In the genomic region with DNA sequence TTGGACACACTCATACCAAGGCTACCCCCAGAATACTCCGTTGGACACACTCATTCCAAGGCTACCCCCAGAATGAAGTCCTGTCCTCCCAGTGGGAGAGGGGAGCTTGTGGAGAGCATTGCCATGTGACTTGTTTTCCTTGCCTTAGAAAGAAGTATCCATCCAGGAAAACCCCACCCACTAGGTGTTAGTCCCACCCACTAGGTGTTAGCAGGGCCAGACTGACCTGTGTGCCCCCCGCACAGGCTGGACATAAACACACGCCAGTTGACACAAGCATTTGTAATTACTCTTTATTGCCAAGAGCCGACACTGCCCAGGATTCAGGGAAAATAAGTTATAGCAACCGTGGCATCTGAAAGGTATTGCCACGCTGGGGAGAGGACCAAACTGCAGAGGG, we compare ENCODE assay signal across 16 mouse cellular contexts. TPM values are rescaled to one million over a fixed set of nuclear protein-coding genes. Genes with fewer than 3 reads are reported as not detected.
DNase-seq lines count a peak whose midpoint lies in the region; ATAC-seq lines count a peak whose summit lies in the region.
"Had no signal": no experiment of that assay in that cellular context is flagged by ENCODE, and none has a peak within 500 bp of the region (broad histone marks: within the 10 kb centered on the region; RNA-seq: fewer than 3 reads in every experiment).

No protein-coding gene starts in this region.

- intact Hi-C loops in left cerebral cortex, postnatal 36 days (cut with DNase I) = loop anchor here (5.0 kb wide), 1 partner anchor 95 kb away; no protein-coding TSS in a partner anchor

- peaks cover 10% of the 10 kb centered on the region for H3K4me1 ChIP-seq in forebrain, embryonic 13.5 days
- no peaks in the 10 kb centered on the region for H3K4me1 ChIP-seq in forebrain, embryonic 11.5 days (replicated peaks; ENCODE audit: control insufficient read depth, insufficient read depth, low read length)
- peaks cover 9% of the 10 kb centered on the region for H3K4me1 ChIP-seq in liver, embryonic 12.5 days
- peaks cover 10% of the 10 kb centered on the region for H3K4me1 ChIP-seq in forebrain, embryonic 15.5 days
- peaks cover 9% of the 10 kb centered on the region for H3K4me1 ChIP-seq in midbrain, embryonic 13.5 days (replicated peaks)

- H3K4me3 ChIP-seq in forebrain, embryonic 13.5 days = no peak overlapping the region
- H3K4me3 ChIP-seq in forebrain, embryonic 11.5 days (ENCODE audit: low read depth, low read length) = no peak overlapping the region
- no peak overlapping the region for H3K4me3 ChIP-seq in liver, embryonic 12.5 days
- H3K4me3 ChIP-seq in forebrain, embryonic 15.5 days = peak overlapping the region; percentile 81; the same call in 1 of the 2 replicates
- no peak overlapping the region for H3K4me3 ChIP-seq in midbrain, embryonic 13.5 days (replicated peaks)

- H3K9ac ChIP-seq in forebrain, embryonic 13.5 days = no peak overlapping the region
- no peak overlapping the region for H3K9ac ChIP-seq in forebrain, embryonic 11.5 days (ENCODE audit: low read length)
- no peak overlapping the region for H3K9ac ChIP-seq in liver, embryonic 12.5 days
- H3K9ac ChIP-seq in forebrain, embryonic 15.5 days (replicated peaks) = no peak overlapping the region
- no peak overlapping the region for H3K9ac ChIP-seq in midbrain, embryonic 13.5 days (replicated peaks)
- H3K9ac ChIP-seq: embryonic facial prominence, embryonic 12.5 days had no signal

- no peaks in the 10 kb centered on the region for H3K9me3 ChIP-seq in forebrain, embryonic 13.5 days (replicated peaks)
- H3K9me3 ChIP-seq in forebrain, embryonic 11.5 days (ENCODE audit: control insufficient read depth, low read length) = no peaks in the 10 kb centered on the region
- H3K9me3 ChIP-seq in liver, embryonic 12.5 days (replicated peaks) = no peaks in the 10 kb centered on the region
- no peaks in the 10 kb centered on the region for H3K9me3 ChIP-seq in forebrain, embryonic 15.5 days
- H3K9me3 ChIP-seq in midbrain, embryonic 13.5 days = no peaks in the 10 kb centered on the region
- H3K9me3 ChIP-seq: embryonic facial prominence, embryonic 12.5 days had no signal

- ATAC-seq in forebrain, embryonic 13.5 days = no peak
- ATAC-seq in forebrain, embryonic 11.5 days (replicated peaks; ENCODE audit: low FRiP score) = no peak
- ATAC-seq in liver, embryonic 12.5 days = no peak
- no peak for ATAC-seq in forebrain, embryonic 15.5 days (replicated peaks)
- no peak for ATAC-seq in midbrain, embryonic 13.5 days
- no peak for ATAC-seq in monocyte, adult 5-6 weeks (replicated peaks; ENCODE audit: insufficient number of reproducible peaks, low FRiP score, low TSS enrichment, poor library complexity, severe bottlenecking)
- ATAC-seq: Patski had no signal

- H3K27me3 ChIP-seq in forebrain, embryonic 13.5 days = no peaks in the 10 kb centered on the region
- no peaks in the 10 kb centered on the region for H3K27me3 ChIP-seq in forebrain, embryonic 11.5 days (ENCODE audit: control insufficient read depth, insufficient read depth, low read length)
- no peaks in the 10 kb centered on the region for H3K27me3 ChIP-seq in liver, embryonic 12.5 days (replicated peaks)
- H3K27me3 ChIP-seq in forebrain, embryonic 15.5 days = no peaks in the 10 kb centered on the region
- H3K27me3 ChIP-seq in midbrain, embryonic 13.5 days = no peaks in the 10 kb centered on the region
- H3K27me3 ChIP-seq: embryonic facial prominence, embryonic 12.5 days; Patski had no signal

- no peak overlapping the region for H3K27ac ChIP-seq in forebrain, embryonic 13.5 days
- H3K27ac ChIP-seq in forebrain, embryonic 11.5 days (ENCODE audit: low read depth, low read length) = no peak overlapping the region
- no peak overlapping the region for H3K27ac ChIP-seq in liver, embryonic 12.5 days
- no peak overlapping the region for H3K27ac ChIP-seq in forebrain, embryonic 15.5 days (replicated peaks)
- no peak overlapping the region for H3K27ac ChIP-seq in midbrain, embryonic 13.5 days
- H3K27ac ChIP-seq: embryonic facial prominence, embryonic 12.5 days; layer of hippocampus, adult 2 months had no signal

- WGBS in forebrain, embryonic 13.5 days = 89% methylated on average over 6 of the region's 6 CpGs
- 85% methylated on average over 6 of the region's 6 CpGs for WGBS in forebrain, embryonic 11.5 days
- WGBS in liver, embryonic 12.5 days (ENCODE audit: insufficient replicate concordance) = 86% methylated on average over 6 of the region's 6 CpGs
- 91% methylated on average over 6 of the region's 6 CpGs for WGBS in forebrain, embryonic 15.5 days
- WGBS in midbrain, embryonic 13.5 days = 89% methylated on average over 6 of the region's 6 CpGs

- peaks cover 37% of the 10 kb centered on the region for H3K36me3 ChIP-seq in forebrain, embryonic 13.5 days (ENCODE audit: poor library complexity, severe bottlenecking)
- no peaks in the 10 kb centered on the region; the same call in 1 of the 2 replicates for H3K36me3 ChIP-seq in forebrain, embryonic 11.5 days (ENCODE audit: control insufficient read depth, insufficient read depth, low read length)
- H3K36me3 ChIP-seq in liver, embryonic 12.5 days = 0 out of 2 replicates have a peak, but pooled peaks cover 17% of the 10 kb centered on the region
- H3K36me3 ChIP-seq in forebrain, embryonic 15.5 days = peaks cover 6% of the 10 kb centered on the region; the same call in 1 of the 2 replicates
- H3K36me3 ChIP-seq in midbrain, embryonic 13.5 days = peaks cover 27% of the 10 kb centered on the region

- no peak for DNase-seq in forebrain, embryonic 11.5 days (ENCODE audit: low spot score)
- no peak for DNase-seq in liver
- no peak for DNase-seq in left cerebral cortex, postnatal 36 days (ENCODE audit: low spot score in 2 of 2)
- DNase-seq: adrenal gland, postnatal 10 days; B cell, adult 2 months; cerebellum, adult 18-20 months; thymus, postnatal 4 days had no signal

- H3K4me2 ChIP-seq in forebrain, embryonic 13.5 days = peak overlapping the region; percentile 88; the same call in 1 of the 2 replicates
- H3K4me2 ChIP-seq in forebrain, embryonic 11.5 days (ENCODE audit: low read depth, low read length, severe bottlenecking) = no peak overlapping the region
- peak overlapping the region; percentile 87; the same call in 1 of the 2 replicates for H3K4me2 ChIP-seq in liver, embryonic 12.5 days
- no peak overlapping the region for H3K4me2 ChIP-seq in forebrain, embryonic 15.5 days (replicated peaks)
- H3K4me2 ChIP-seq in midbrain, embryonic 13.5 days (replicated peaks) = 0 out of 2 replicates have a peak overlapping the region, but pooled peaks have one; percentile 73

RNA-seq across cellular contexts. Expression of gene Mien1, which starts 1.4 kb away (rescaled TPM):
- polyA plus RNA-seq in forebrain, embryonic 13.5 days (2015; fragmentation: Nextera tagmentation; extraction: Ambion mirVana) = 208 and 237 TPM in 2 replicates
- polyA plus RNA-seq in forebrain, embryonic 11.5 days (2014; fragmentation: Nextera tagmentation; extraction: Ambion mirVana) = 111 and 112 TPM in 2 replicates
- 64.8 and 67.4 TPM in 2 replicates for polyA plus RNA-seq in liver, embryonic 12.5 days (2016; fragmentation: Nextera tagmentation; extraction: Ambion mirVana)
- polyA plus RNA-seq in forebrain, embryonic 15.5 days (2015; fragmentation: Nextera tagmentation; extraction: Ambion mirVana) = 259 and 263 TPM in 2 replicates
- 231 and 239 TPM in 2 replicates for polyA plus RNA-seq in midbrain, embryonic 13.5 days (2015; fragmentation: Nextera tagmentation; extraction: Ambion mirVana)
- 100 to 1,000 TPM; 100 to 126 TPM for total RNA-seq in left cerebral cortex, postnatal 36 days (2021)
- 37.7 to 75.9 TPM (median 57.5 TPM) in 3 replicates for total RNA-seq in monocyte, adult 5-6 weeks (2017)

RNA-seq across cellular contexts. Expression of gene Grb7, which starts 8.8 kb away (rescaled TPM):
- 0.21 and 0.35 TPM in 2 replicates for polyA plus RNA-seq in forebrain, embryonic 13.5 days (2015; fragmentation: Nextera tagmentation; extraction: Ambion mirVana)
- 1.8 and 1.9 TPM in 2 replicates for polyA plus RNA-seq in forebrain, embryonic 11.5 days (2014; fragmentation: Nextera tagmentation; extraction: Ambion mirVana)
- 20.1 and 22.0 TPM in 2 replicates for polyA plus RNA-seq in liver, embryonic 12.5 days (2016; fragmentation: Nextera tagmentation; extraction: Ambion mirVana)
- polyA plus RNA-seq in forebrain, embryonic 15.5 days (2015; fragmentation: Nextera tagmentation; extraction: Ambion mirVana) = 0.42 and 0.61 TPM in 2 replicates
- 0.21 and 0.24 TPM in 2 replicates for polyA plus RNA-seq in midbrain, embryonic 13.5 days (2015; fragmentation: Nextera tagmentation; extraction: Ambion mirVana)
- total RNA-seq in left cerebral cortex, postnatal 36 days (2021) = 1 to 10 TPM; 2.8 to 2.9 TPM
- 0.76 TPM in 1 of 3 replicates, not detected in the others for total RNA-seq in monocyte, adult 5-6 weeks (2017)

RNA-seq across cellular contexts. Expression of gene Erbb2, which starts 25.2 kb away (rescaled TPM):
- polyA plus RNA-seq in forebrain, embryonic 13.5 days (2015; fragmentation: Nextera tagmentation; extraction: Ambion mirVana) = 6.7 and 7.4 TPM in 2 replicates
- polyA plus RNA-seq in forebrain, embryonic 11.5 days (2014; fragmentation: Nextera tagmentation; extraction: Ambion mirVana) = 19.7 and 23.2 TPM in 2 replicates
- polyA plus RNA-seq in liver, embryonic 12.5 days (2016; fragmentation: Nextera tagmentation; extraction: Ambion mirVana) = 5.5 and 5.6 TPM in 2 replicates
- polyA plus RNA-seq in forebrain, embryonic 15.5 days (2015; fragmentation: Nextera tagmentation; extraction: Ambion mirVana) = 6.1 and 6.2 TPM in 2 replicates
- polyA plus RNA-seq in midbrain, embryonic 13.5 days (2015; fragmentation: Nextera tagmentation; extraction: Ambion mirVana) = 7.1 and 7.6 TPM in 2 replicates
- total RNA-seq in left cerebral cortex, postnatal 36 days (2021) = 1 to 10 TPM; 1.7 to 2.4 TPM
- total RNA-seq in monocyte, adult 5-6 weeks (2017) = 0.57 TPM in 1 of 3 replicates, not detected in the others

RNA-seq across cellular contexts. Expression of gene Pgap3, which starts 37.2 kb away (rescaled TPM):
- 6.7 and 9.2 TPM in 2 replicates for polyA plus RNA-seq in forebrain, embryonic 13.5 days (2015; fragmentation: Nextera tagmentation; extraction: Ambion mirVana)
- 9.0 and 9.2 TPM in 2 replicates for polyA plus RNA-seq in forebrain, embryonic 11.5 days (2014; fragmentation: Nextera tagmentation; extraction: Ambion mirVana)
- polyA plus RNA-seq in liver, embryonic 12.5 days (2016; fragmentation: Nextera tagmentation; extraction: Ambion mirVana) = 3.5 and 3.8 TPM in 2 replicates
- polyA plus RNA-seq in forebrain, embryonic 15.5 days (2015; fragmentation: Nextera tagmentation; extraction: Ambion mirVana) = 6.5 and 7.7 TPM in 2 replicates
- 9.2 and 10.7 TPM in 2 replicates for polyA plus RNA-seq in midbrain, embryonic 13.5 days (2015; fragmentation: Nextera tagmentation; extraction: Ambion mirVana)
- 10 to 100 TPM in 1 of 2 experiments, 1 to 10 TPM in 1; 9.9 to 10.9 TPM for total RNA-seq in left cerebral cortex, postnatal 36 days (2021)
- total RNA-seq in monocyte, adult 5-6 weeks (2017) = 2.3 to 6.1 TPM (median 4.6 TPM) in 3 replicates

RNA-seq across cellular contexts. Expression of gene Pnmt, which starts 51.2 kb away (rescaled TPM):
- polyA plus RNA-seq in forebrain, embryonic 13.5 days (2015; fragmentation: Nextera tagmentation; extraction: Ambion mirVana) = 0.35 TPM in 1 of 2 replicates, not detected in the other
- not detected in 2 replicates for polyA plus RNA-seq in forebrain, embryonic 11.5 days (2014; fragmentation: Nextera tagmentation; extraction: Ambion mirVana)
- polyA plus RNA-seq in liver, embryonic 12.5 days (2016; fragmentation: Nextera tagmentation; extraction: Ambion mirVana) = 0.23 TPM in 1 of 2 replicates, not detected in the other
- polyA plus RNA-seq in forebrain, embryonic 15.5 days (2015; fragmentation: Nextera tagmentation; extraction: Ambion mirVana) = 0.42 and 0.70 TPM in 2 replicates
- polyA plus RNA-seq in midbrain, embryonic 13.5 days (2015; fragmentation: Nextera tagmentation; extraction: Ambion mirVana) = 0.23 TPM in 1 of 2 replicates, not detected in the other
- under 1 TPM; 0.34 to 0.47 TPM for total RNA-seq in left cerebral cortex, postnatal 36 days (2021)
- total RNA-seq in monocyte, adult 5-6 weeks (2017) = not detected in 3 replicates
- total RNA-seq: layer of hippocampus, adult 2 months; liver, adult 2 months had no signal
- polyA plus RNA-seq: liver, adult 2 months; Patski had no signal

Comparison
In these comparisons a context has a peak if more than half of its experiments do, and no peak if none do; other contexts are left out.
1. H3K4me2 ChIP-seq: peak in forebrain, embryonic 13.5 days (single experiment), liver, embryonic 12.5 days (single experiment) and midbrain, embryonic 13.5 days (single experiment); none in forebrain, embryonic 11.5 days (single experiment) and forebrain, embryonic 15.5 days (single experiment).